Mouse (Mus musculus) kidney, embryonic 14.5 days (tissue): ENCODE measurements around the gene Nbeal2. TPM values are rescaled to one million over a fixed set of nuclear protein-coding genes. Genes with fewer than 3 reads are reported as not detected.

Experiments
- ATAC-seq: fragments of 200-750 bp; cut with Nextera tagmentation; 2 replicates; pipeline ENCODE4 v1.8.0; 2017; ENCODE audit warnings: moderate number of reproducible peaks, mild to moderate bottlenecking, moderate TSS enrichment, moderate library complexity; ENCODE audit not compliant: low FRiP score, low TSS enrichment
- H3K27ac ChIP-seq: fragments of 300-500 bp; sonication (generic); 2 replicates; pipeline ENCODE4 v1.5.1; 2014; ENCODE audit warnings: low read depth, mild to moderate bottlenecking, low read length, moderate library complexity, mixed read lengths
- H3K27me3 ChIP-seq: fragments of 300-500 bp; sonication (generic); 2 replicates; pipeline ENCODE4 v1.6.1; 2014; ENCODE audit warnings: mild to moderate bottlenecking, low read length; ENCODE audit not compliant: control insufficient read depth, insufficient read depth
- H3K36me3 ChIP-seq: fragments of 300-500 bp; sonication (generic); 2 replicates; pipeline ENCODE4 v1.6.1; 2014; ENCODE audit warnings: low read length, mixed read lengths; ENCODE audit not compliant: control insufficient read depth, insufficient read depth
- H3K4me1 ChIP-seq: fragments of 300-500 bp; sonication (generic); 2 replicates; pipeline ENCODE4 v1.6.1; 2014; ENCODE audit warnings: low read length, mixed read lengths; ENCODE audit not compliant: control insufficient read depth, insufficient read depth
- H3K4me2 ChIP-seq: fragments of 300-500 bp; sonication (generic); replicated peaks from 2 replicates; pipeline ENCODE4 v1.6.1; 2014; ENCODE audit warnings: low read depth, mild to moderate bottlenecking, low read length
- H3K4me3 ChIP-seq: fragments of 300-500 bp; sonication (generic); 2 replicates; pipeline ENCODE4 v1.5.1; 2014; ENCODE audit warnings: mild to moderate bottlenecking, low read length
- H3K9ac ChIP-seq: fragments of 300-500 bp; sonication (generic); 2 replicates; pipeline ENCODE4 v1.6.1; 2014; ENCODE audit warnings: low read depth, mild to moderate bottlenecking, low read length, moderate library complexity
- H3K9me3 ChIP-seq: fragments of 300-500 bp; sonication (generic); 2 replicates; pipeline ENCODE4 v1.6.1; 2016; ENCODE audit warnings: low read length; ENCODE audit not compliant: control insufficient read depth
- WGBS: fragments of 180-500 bp; shearing (Covaris S2); extraction: QIAGEN DNeasy Blood & Tissue Kit; methylation state at CpG from one replicate; pipeline ENCODE4 v1.1.7; 2014; 5-methylcytosine and 5-hydroxymethylcytosine counted together
- polyA plus RNA-seq: library from polyadenylated mRNA; unstranded; fragments of >200 nt; fragmentation: Nextera tagmentation; extraction: Ambion mirVana; gene quantifications from 2 replicates; pipeline ENCODE4 v1.2.1, GENCODE M21; 2014

The Nbeal2 gene
- polyA plus RNA-seq, 1 experiment from 2014 or later = 4.8 TPM

DNA sequence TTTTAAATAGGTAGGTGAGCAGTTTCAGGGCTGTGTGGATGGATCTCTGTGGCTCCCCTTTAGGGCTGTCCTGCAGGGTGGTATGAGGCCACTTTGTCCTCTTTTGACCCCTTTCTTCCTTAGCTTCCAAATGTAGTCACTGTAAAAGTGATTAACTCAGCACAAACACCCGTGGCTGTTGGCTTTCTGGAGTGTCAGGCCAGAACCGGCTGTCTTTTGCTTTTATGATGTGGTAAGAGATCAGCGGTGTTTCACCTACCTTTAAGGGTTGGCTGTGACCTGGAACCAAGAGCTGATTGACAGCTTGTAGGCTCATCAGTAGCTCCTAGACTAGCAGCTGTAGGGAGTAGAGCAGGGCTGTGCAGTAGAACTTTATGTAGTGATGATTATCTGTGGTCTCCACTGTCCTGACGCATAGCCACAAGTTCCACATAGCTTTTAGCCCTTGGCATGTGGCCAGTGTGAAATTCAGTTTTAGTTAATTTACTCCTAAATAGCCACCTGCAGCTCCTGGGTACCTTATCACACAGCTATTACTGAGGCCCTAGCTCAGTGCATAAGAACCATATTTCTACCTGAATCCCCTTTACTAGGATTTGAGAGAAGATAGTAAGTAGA, 13.4 kb upstream of the Nbeal2 start:
- no peak for ATAC-seq
- H3K4me2 ChIP-seq = no peak overlapping the region
- peaks cover 16% of the 10 kb centered on the region for H3K4me1 ChIP-seq
- H3K9me3 ChIP-seq = no peaks in the 10 kb centered on the region
- no peak overlapping the region for H3K4me3 ChIP-seq
- no peaks in the 10 kb centered on the region for H3K27me3 ChIP-seq
- H3K27ac ChIP-seq = no peak overlapping the region
- H3K36me3 ChIP-seq = no peaks in the 10 kb centered on the region; the same call in 1 of the 2 replicates
- H3K9ac ChIP-seq = no peak overlapping the region
- 38% methylated on average over 4 of the region's 4 CpGs for WGBS

- H3K27ac ChIP-seq = peak overlapping the region; percentile 17; the same call in 1 of the 2 replicates
- no peak overlapping the region for H3K9ac ChIP-seq
- no peaks in the 10 kb centered on the region; the same call in 1 of the 2 replicates for H3K36me3 ChIP-seq
- peak; percentile 56; the same call in 1 of the 2 replicates for ATAC-seq
- no peaks in the 10 kb centered on the region for H3K27me3 ChIP-seq
- no peaks in the 10 kb centered on the region for H3K9me3 ChIP-seq
- no peak overlapping the region for H3K4me3 ChIP-seq
- WGBS = 34% methylated on average over 8 of the region's 8 CpGs
- no peak overlapping the region for H3K4me2 ChIP-seq
- H3K4me1 ChIP-seq = peaks cover 16% of the 10 kb centered on the region
Measured at GRCm38 (mm10) chr9:110666374-110666773, 12.4 kb upstream of the Nbeal2 start.

DNA sequence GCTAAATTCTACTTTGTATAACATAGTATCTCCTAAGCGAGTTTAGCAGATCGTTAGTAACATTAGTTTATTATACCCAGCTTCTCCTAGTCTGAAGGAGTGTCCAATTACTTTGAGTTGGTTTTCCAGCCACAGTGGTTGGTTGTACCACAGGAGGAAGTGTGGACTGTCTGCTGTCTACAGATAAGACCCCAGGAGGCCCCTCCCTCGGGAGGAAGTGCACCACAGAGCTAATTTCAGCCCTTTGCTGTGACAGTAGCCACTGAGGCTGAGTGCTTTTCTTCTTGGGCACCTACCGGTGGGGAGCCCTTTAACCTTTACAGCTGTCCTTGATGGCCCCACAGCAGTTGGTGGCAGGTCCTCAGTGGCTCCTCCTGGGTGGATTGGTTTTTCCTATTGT, 12.0 kb upstream of the Nbeal2 start:
- H3K27ac ChIP-seq = peak overlapping the region; percentile 17; the same call in 1 of the 2 replicates
- H3K27me3 ChIP-seq = no peaks in the 10 kb centered on the region
- no peak overlapping the region for H3K9ac ChIP-seq
- 13% methylated on average over 4 of the region's 4 CpGs for WGBS
- peaks cover 16% of the 10 kb centered on the region for H3K4me1 ChIP-seq
- H3K4me2 ChIP-seq = no peak overlapping the region
- no peaks in the 10 kb centered on the region for H3K9me3 ChIP-seq
- peak; percentile 51; the same call in 1 of the 2 replicates for ATAC-seq
- H3K4me3 ChIP-seq = no peak overlapping the region
- no peaks in the 10 kb centered on the region; the same call in 1 of the 2 replicates for H3K36me3 ChIP-seq

DNA sequence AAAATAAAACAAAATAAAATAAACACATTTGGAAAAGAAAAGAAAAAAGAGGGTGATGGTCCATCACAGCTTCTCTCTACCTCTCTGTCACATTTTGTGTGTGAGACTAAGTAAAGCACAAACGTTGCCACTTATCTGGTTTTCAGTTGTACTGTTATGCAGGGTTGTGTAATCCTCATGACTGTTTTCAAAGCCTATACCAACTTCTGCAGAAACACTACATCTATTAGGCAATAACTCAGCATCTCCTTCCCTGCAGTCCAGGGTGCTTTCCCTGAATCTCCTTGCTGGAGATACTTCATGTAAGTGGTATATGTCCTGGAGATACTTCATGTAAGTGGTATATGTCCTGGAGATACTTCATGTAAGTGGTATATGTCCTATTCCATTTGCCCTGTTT, 8.9 kb upstream of the Nbeal2 start:
- H3K27me3 ChIP-seq = no peaks in the 10 kb centered on the region
- no peak overlapping the region for H3K27ac ChIP-seq
- H3K9me3 ChIP-seq = no peaks in the 10 kb centered on the region
- H3K36me3 ChIP-seq = peaks cover 2% of the 10 kb centered on the region; the same call in 1 of the 2 replicates
- no peak for ATAC-seq
- H3K9ac ChIP-seq = no peak overlapping the region
- peaks cover 16% of the 10 kb centered on the region for H3K4me1 ChIP-seq
- H3K4me3 ChIP-seq = no peak overlapping the region
- H3K4me2 ChIP-seq = no peak overlapping the region
- 89% methylated on average over 1 of the region's 1 CpGs for WGBS

GRCm38 (mm10) chr9:110660856-110661612, 7.1 kb upstream of the Nbeal2 start:
- no peaks in the 10 kb centered on the region for H3K9me3 ChIP-seq
- WGBS = 72% methylated on average over 7 of the region's 7 CpGs
- H3K4me2 ChIP-seq = no peak overlapping the region
- H3K9ac ChIP-seq = no peak overlapping the region
- H3K4me3 ChIP-seq = no peak overlapping the region
- H3K27ac ChIP-seq = no peak overlapping the region
- no peak for ATAC-seq
- H3K27me3 ChIP-seq = no peaks in the 10 kb centered on the region
- peaks cover 2% of the 10 kb centered on the region; the same call in 1 of the 2 replicates for H3K36me3 ChIP-seq
- peaks cover 6% of the 10 kb centered on the region for H3K4me1 ChIP-seq

GRCm38 (mm10) chr9:110660208-110660607, 6.2 kb upstream of the Nbeal2 start:
- Histone ChIP-seq H3K4me2 (no peak overlapping the region), H3K36me3 (peaks cover 2% of the 10 kb centered on the region; the same call in 1 of the 2 replicates)
- 89% methylated on average over 2 of the region's 2 CpGs for WGBS

GRCm38 (mm10) chr9:110659521-110659920, 5.6 kb upstream of the Nbeal2 start:
- Histone ChIP-seq H3K4me2 (no peak overlapping the region), H3K9me3 (no peaks in the 10 kb centered on the region), H3K4me3 (no peak overlapping the region), H3K27me3 (no peaks in the 10 kb centered on the region), H3K9ac (no peak overlapping the region), H3K4me1 (peaks cover 11% of the 10 kb centered on the region), H3K36me3 (peaks cover 2% of the 10 kb centered on the region; the same call in 1 of the 2 replicates), H3K27ac (no peak overlapping the region)
- no peak for ATAC-seq
- WGBS = 92% methylated on average over 12 of the region's 12 CpGs

More at GRCm38 (mm10) chr9:110660208-110660607, 6.2 kb upstream of the Nbeal2 start:
- ATAC-seq = no peak
- no peak overlapping the region for H3K9ac ChIP-seq
- H3K27me3 ChIP-seq = no peaks in the 10 kb centered on the region
- H3K9me3 ChIP-seq = no peaks in the 10 kb centered on the region
- H3K4me1 ChIP-seq = peaks cover 8% of the 10 kb centered on the region
- H3K27ac ChIP-seq = no peak overlapping the region
- H3K4me3 ChIP-seq = no peak overlapping the region

- Histone ChIP-seq H3K27ac (no peak overlapping the region), H3K36me3 (peaks cover 2% of the 10 kb centered on the region; the same call in 1 of the 2 replicates), H3K9me3 (no peaks in the 10 kb centered on the region), H3K4me3 (peak overlapping the region; percentile 59), H3K4me1 (peaks cover 17% of the 10 kb centered on the region), H3K27me3 (peaks cover 11% of the 10 kb centered on the region), H3K4me2 (peak overlapping the region; percentile 49), H3K9ac (peak overlapping the region; percentile 75; the same call in 1 of the 2 replicates)
- no peak for ATAC-seq
- 75% methylated on average over 13 of the region's 13 CpGs for WGBS
Measured at GRCm38 (mm10) chr9:110657474-110658078, 3.6 kb upstream of the Nbeal2 start.
